Mouse (Mus musculus) lung, adult 2 months (tissue): ENCODE results near the gene Nccrp1.

ENCODE experiments used
- CTCF ChIP-seq: fragments of 200-500 bp; IDR thresholded peaks from 2 replicates; pipeline ENCODE4 v1.5.1; 2011; ENCODE audit warnings: mild to moderate bottlenecking, low read length, control low read depth; ENCODE audit not compliant: insufficient read depth
- POLR2A ChIP-seq: fragments of 200-500 bp; IDR thresholded peaks from 2 replicates; pipeline ENCODE4 v1.6.1; 2011; ENCODE audit warnings: low read depth, mild to moderate bottlenecking, control low read depth, low read length, borderline replicate concordance; ENCODE audit errors: extremely low read depth

DNA sequence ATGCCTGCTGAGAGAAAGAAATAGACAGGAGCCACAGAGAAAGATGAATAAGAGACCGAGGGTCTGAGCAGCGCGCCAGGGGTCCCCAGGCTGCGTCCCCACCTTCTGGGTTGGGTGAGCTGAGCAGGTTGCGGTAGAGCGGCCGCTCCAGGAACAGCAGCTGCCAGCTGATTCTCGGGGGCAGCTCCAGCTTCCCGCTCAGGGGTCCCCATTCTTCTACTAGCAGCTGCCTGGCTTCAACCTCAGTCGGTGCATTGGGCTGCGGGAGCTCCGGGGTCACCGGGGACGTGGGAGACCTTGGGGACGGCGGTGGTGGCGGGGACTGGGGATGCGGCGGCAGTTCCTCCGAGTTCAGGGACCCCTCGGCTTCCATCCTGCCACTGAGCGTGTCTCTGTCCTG is 405 bp downstream of the Nccrp1 start:
- no peak for TF ChIP-seq POLR2A
- TF ChIP-seq CTCF, result no peak
